Comparison of ENCODE assay signal across 10 mouse cellular contexts in the genomic region with DNA sequence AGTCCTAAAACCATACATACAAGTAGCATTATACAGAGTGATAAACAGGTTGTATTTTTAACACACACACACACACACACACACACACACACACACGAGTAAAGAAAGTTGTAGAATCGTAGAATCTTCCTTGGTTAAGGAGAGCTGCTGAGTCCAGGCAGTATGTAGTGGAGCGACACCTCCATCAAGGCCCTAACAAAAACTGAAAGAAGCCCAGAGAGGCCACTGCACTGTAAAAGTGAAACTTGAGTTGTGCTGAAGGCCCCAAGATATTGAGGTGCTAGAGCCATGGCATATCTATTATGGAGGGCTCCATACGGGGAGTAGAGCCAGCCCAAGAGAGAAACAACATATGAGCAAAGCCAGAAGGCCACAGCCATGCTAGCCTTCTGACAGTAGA.
"Had no signal": no experiment of that assay in that cellular context is flagged by ENCODE, and none has a peak within 500 bp of the region (broad histone marks: within the 10 kb centered on the region; RNA-seq: fewer than 3 reads in every experiment).

No protein-coding gene starts in this region.

- DNase-seq: kidney, adult 9 months; kidney, postnatal 14 days; kidney, postnatal 4 days; left cerebral cortex, postnatal 4 days; liver, postnatal 0 days; lung, embryonic 14.5 days; midbrain, embryonic 14.5 days; spleen, adult 18-20 months; thymus, postnatal 36 days had no signal

- ATAC-seq: liver, postnatal 0 days; lung, postnatal 0 days had no signal
